Mouse (Mus musculus) ES-E14 (cell line): ENCODE measurements around the gene Fscn3.
A peak's percentile ranks its signal among the peaks of the same experiment; 100 is the strongest.

Experiments used
- CHD2 ChIP-seq: IDR thresholded peaks from 2 replicates; pipeline ENCODE4 v1.6.1; 2014; ENCODE audit warnings: mild to moderate bottlenecking, low read depth, low read length, inconsistent platforms
- HCFC1 ChIP-seq: IDR thresholded peaks from 2 replicates; pipeline ENCODE4 v1.6.1; 2012; ENCODE audit warnings: low read length, inconsistent platforms, borderline replicate concordance; ENCODE audit not compliant: insufficient read depth
- ZC3H11A ChIP-seq: IDR thresholded peaks from 2 replicates; pipeline ENCODE4 v1.6.1; 2012; ENCODE audit warnings: low read depth, mild to moderate bottlenecking, inconsistent platforms, low read length, borderline replicate concordance
- ZNF384 ChIP-seq: IDR thresholded peaks from 2 replicates; pipeline ENCODE4 v1.6.1; 2012; ENCODE audit warnings: low read depth, low read length, inconsistent platforms

GRCm38 (mm10) chr6:28399791-28400190, 27.8 kb upstream of the Fscn3 start:
- TF ChIP-seq ZC3H11A: 0 out of 2 replicates have a peak, but pooled peaks have one; percentile 20
- TF ChIP-seq CHD2: no peak
- TF ChIP-seq HCFC1: no peak
- TF ChIP-seq ZNF384: no peak
